ENCODE assay signal across 12 mouse cellular contexts in genomic region chr1:183040847-183041382, GRCm38 (mm10).
DNase-seq lines count a peak whose midpoint lies in the region; ATAC-seq and TF ChIP-seq lines count a peak whose summit lies in the region.
"Had no signal": no experiment of that assay in that cellular context is flagged by ENCODE, and none has a peak within 500 bp of the region (broad histone marks: within the 10 kb centered on the region; RNA-seq: fewer than 3 reads in every experiment).

No protein-coding gene starts in this region.

- no peak overlapping the region for H3K4me3 ChIP-seq in liver, adult 2 months (ENCODE audit: insufficient read depth, low read depth, low read length)
- H3K4me3 ChIP-seq in liver, embryonic 11.5 days (ENCODE audit: low read depth, low read length) = no peak overlapping the region
- H3K4me3 ChIP-seq: hindbrain, embryonic 10.5 days; myocyte; stomach, embryonic 15.5 days had no signal

- peak; percentile 27 for DNase-seq in liver, adult 2 months (ENCODE audit: extremely low read depth, low read depth, low spot score)
- DNase-seq in liver, embryonic 11.5 days (ENCODE audit: low spot score) = no peak
- peak; percentile 33 to 48 for DNase-seq in kidney, adult 8-10 months
- no peak for DNase-seq in right cerebral cortex, postnatal 14 days
- no peak for DNase-seq in layer of hippocampus, adult 8-10 months (ENCODE audit: low spot score in 2 of 2)
- DNase-seq in thymus, postnatal 0 days (ENCODE audit: low spot score) = no peak
- DNase-seq: cerebellum, adult 11-12 months had no signal

- H3K4me1 ChIP-seq in liver, adult 2 months (ENCODE audit: control insufficient read depth, insufficient read depth, low read length) = no peaks in the 10 kb centered on the region
- H3K4me1 ChIP-seq in liver, embryonic 11.5 days (replicated peaks; ENCODE audit: control insufficient read depth, insufficient read depth, low read length) = no peaks in the 10 kb centered on the region
- H3K4me1 ChIP-seq: stomach, embryonic 15.5 days had no signal

- no peak for TF ChIP-seq CTCF in liver, adult 2 months (IDR thresholded peaks at IDR 0.05; ENCODE audit: low read depth, low read length)

- WGBS in liver, adult 2 months = 25% methylated on average over 11 of the region's 11 CpGs
- WGBS in liver, embryonic 11.5 days = 59% methylated on average over 11 of the region's 11 CpGs

- no peak overlapping the region for H3K4me2 ChIP-seq in liver, embryonic 11.5 days
- H3K4me2 ChIP-seq: stomach, embryonic 15.5 days had no signal

- TF ChIP-seq POLR2A in liver, adult 2 months (IDR thresholded peaks at IDR 0.05; ENCODE audit: extremely low read depth, insufficient read depth, low read length) = no peak

- no peaks in the 10 kb centered on the region for H3K9me3 ChIP-seq in liver, embryonic 11.5 days (ENCODE audit: control insufficient read depth, low read length)
- H3K9me3 ChIP-seq: hindbrain, embryonic 10.5 days; stomach, embryonic 15.5 days had no signal

- ATAC-seq in liver, embryonic 11.5 days (replicated peaks; ENCODE audit: low FRiP score) = no peak
- ATAC-seq in granulocyte monocyte progenitor cell, adult 5-6 weeks (replicated peaks; ENCODE audit: poor library complexity, severe bottlenecking) = peak; percentile 72
- peak; percentile 45 for ATAC-seq in megakaryocyte progenitor cell, adult 5-6 weeks (replicated peaks; ENCODE audit: poor library complexity)

- no peaks in the 10 kb centered on the region for H3K36me3 ChIP-seq in liver, adult 2 months (ENCODE audit: control insufficient read depth, insufficient read depth, low read length)
- no peaks in the 10 kb centered on the region for H3K36me3 ChIP-seq in liver, embryonic 11.5 days (ENCODE audit: control insufficient read depth, insufficient read depth, low read length)
- H3K36me3 ChIP-seq: hindbrain, embryonic 10.5 days; stomach, embryonic 15.5 days had no signal

- H3K27me3 ChIP-seq in liver, adult 2 months (ENCODE audit: control insufficient read depth, insufficient read depth, low read length) = no peaks in the 10 kb centered on the region
- no peaks in the 10 kb centered on the region for H3K27me3 ChIP-seq in liver, embryonic 11.5 days (replicated peaks; ENCODE audit: control insufficient read depth, insufficient read depth, low read length)
- H3K27me3 ChIP-seq: stomach, embryonic 15.5 days had no signal

- no peaks in the 10 kb centered on the region for H3K79me2 ChIP-seq in liver, adult 2 months (ENCODE audit: control insufficient read depth, insufficient read depth, low read length)

- no peak overlapping the region for H3K9ac ChIP-seq in liver, adult 2 months (ENCODE audit: low read depth, low read length)
- H3K9ac ChIP-seq in liver, embryonic 11.5 days (ENCODE audit: low read depth, low read length) = no peak overlapping the region
- H3K9ac ChIP-seq: stomach, embryonic 15.5 days had no signal

- H3K27ac ChIP-seq in liver, adult 2 months (replicated peaks; ENCODE audit: insufficient read depth, low read depth, low read length) = no peak overlapping the region
- H3K27ac ChIP-seq in liver, embryonic 11.5 days (ENCODE audit: low read depth, low read length) = no peak overlapping the region
- H3K27ac ChIP-seq: hindbrain, embryonic 10.5 days; stomach, embryonic 15.5 days had no signal

Comparison
In these comparisons a context has a peak if more than half of its experiments do, and no peak if none do; other contexts are left out.
1. DNase-seq: peak in liver, adult 2 months (single experiment) and kidney, adult 8-10 months (2 of 2); none in liver, embryonic 11.5 days (single experiment), right cerebral cortex, postnatal 14 days (single experiment), layer of hippocampus, adult 8-10 months (0 of 2) and thymus, postnatal 0 days (single experiment).